Mouse (Mus musculus): ENCODE data around the gene Ngfr.

The Ngfr gene

GRCm38 (mm10) chr11:95595438-95596149 lies 8.1 kb upstream of the Ngfr start:
- no peak for DNase-seq (ENCODE audit: inconsistent ontology term)

- no peak for DNase-seq (ENCODE audit: inconsistent ontology term)
Observed at GRCm38 (mm10) chr11:95594686-95595212, 7.2 kb upstream of the Ngfr start.

DNA sequence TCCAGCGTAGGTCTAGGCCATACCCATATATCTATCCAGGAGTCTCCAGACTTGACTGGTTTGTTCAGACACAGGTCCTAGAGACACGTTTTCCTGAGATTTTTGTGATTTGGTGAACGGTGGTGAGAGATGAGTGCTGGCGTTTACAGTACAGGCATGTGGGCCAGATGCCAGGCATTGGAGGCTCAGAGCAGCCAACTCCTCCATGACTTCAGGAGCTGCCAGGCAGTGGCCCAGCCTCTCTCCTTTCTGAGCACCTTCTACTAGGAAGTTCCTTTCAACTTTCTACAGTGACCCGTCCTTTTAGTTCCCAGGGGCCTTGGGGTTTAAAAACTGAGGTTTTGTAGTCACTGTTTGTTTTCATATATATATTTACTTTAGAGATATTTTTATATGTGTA lies 6.0 kb upstream of the Ngfr start:
- DNase-seq (ENCODE audit: inconsistent ontology term), result no peak

DNA sequence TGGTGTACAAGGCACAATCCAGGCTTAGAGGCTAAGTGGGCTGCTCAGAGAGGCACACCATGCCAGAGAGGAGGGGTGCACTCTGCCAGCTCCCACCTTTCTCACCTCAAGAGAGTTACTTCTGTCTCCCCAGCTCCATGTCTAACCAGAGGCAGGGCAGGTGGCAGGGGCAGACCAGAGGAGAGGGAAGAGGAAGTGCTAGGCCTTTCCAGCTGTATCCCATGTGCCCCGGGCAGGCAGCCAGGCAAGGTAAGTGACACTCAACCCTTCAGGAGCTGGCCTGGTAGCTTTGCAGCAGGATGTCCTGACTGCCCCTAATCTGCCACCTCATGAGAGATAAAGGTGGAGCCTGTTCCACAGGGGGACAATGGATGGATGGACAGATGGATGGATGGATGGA lies 5.2 kb upstream of the Ngfr start:
- DNase-seq (ENCODE audit: inconsistent ontology term), result no peak

GRCm38 (mm10) chr11:95589195-95589594 lies 1.7 kb upstream of the Ngfr start:
- DNase-seq (ENCODE audit: inconsistent ontology term), result no peak

DNA sequence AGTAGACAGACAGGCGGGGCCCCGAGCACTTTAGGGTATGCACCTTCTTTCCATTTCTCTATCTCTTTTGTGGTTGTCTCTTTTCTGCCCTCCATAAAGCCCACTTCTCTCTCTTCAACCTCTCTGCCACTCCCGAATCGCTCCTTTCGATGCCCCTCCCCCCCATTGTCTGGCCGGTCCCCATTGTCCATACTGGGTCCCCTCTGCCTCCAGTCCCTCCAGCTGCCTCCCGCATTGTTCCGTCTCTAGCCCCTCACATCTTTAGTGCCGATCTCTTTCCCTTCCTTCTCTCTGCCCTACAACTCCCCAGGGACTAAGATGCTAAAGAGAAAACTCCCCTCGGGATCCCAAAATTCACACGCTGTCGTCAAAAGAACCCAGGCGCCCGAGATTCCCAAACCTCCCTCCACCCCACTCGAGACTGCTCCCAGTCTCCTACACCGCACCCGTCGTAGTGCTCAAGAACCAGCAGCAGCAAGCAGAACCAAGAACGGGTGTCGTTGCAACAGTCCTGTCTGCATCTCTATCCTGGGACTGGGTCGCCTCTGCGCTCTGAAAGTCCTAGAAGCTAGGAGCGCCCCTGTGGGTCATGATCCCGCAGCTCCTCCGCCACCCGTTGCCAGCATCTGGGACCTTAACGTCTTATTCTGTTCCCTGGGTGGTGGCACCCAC lies 648 bp downstream of the Ngfr start:
- peak; percentile 25 for DNase-seq (ENCODE audit: inconsistent ontology term)

DNA sequence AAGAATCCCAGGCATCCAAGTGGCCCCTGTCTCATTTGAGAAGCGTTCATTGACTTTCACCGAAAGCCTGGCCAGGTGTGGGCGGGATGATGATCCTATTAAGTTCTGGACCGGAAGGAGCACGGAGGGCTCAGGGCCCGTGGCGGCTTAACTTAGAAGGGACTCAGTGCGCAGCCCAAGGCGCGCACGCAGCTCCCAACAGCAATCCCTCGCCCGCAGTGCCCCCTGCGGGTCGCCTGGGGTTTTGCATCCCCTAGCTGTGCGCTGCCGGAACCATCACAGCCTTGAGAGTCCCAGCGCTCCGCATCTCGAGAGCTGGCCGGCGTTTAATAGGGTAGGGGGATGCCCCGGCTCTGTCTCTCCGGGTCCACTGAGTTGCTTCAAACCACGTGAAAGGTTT lies 1.4 kb downstream of the Ngfr start:
- DNase-seq (ENCODE audit: inconsistent ontology term), result peak; percentile 89

DNA sequence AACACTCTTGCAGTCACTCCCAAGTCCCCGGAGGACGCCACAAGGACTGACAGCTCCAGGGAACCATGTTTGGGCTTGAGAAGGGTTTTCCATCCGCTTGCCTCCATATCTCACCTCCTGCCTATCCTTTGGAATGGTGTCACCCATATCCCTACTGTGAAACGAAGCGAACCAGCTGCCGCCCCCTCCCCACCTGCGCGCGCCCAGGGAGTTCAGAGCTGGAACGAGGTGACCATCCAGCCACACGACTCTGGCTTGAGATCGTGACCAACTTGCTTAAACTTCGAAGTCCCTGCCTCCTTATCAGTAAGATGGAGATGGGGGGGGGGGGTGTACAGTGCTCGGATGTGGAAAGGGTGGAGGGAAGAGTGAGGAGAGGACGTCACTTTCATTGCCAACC lies 1.9 kb downstream of the Ngfr start:
- DNase-seq (ENCODE audit: inconsistent ontology term), result no peak

GRCm38 (mm10) chr11:95585281-95585680 lies 2.3 kb downstream of the Ngfr start:
- peak; percentile 52 for DNase-seq (ENCODE audit: inconsistent ontology term)

GRCm38 (mm10) chr11:95584651-95585050 lies 2.9 kb downstream of the Ngfr start:
- DNase-seq (ENCODE audit: inconsistent ontology term), result no peak

GRCm38 (mm10) chr11:95583396-95583795 lies 4.1 kb downstream of the Ngfr start:
- no peak for DNase-seq (ENCODE audit: inconsistent ontology term)

GRCm38 (mm10) chr11:95582193-95582592 lies 5.3 kb downstream of the Ngfr start:
- DNase-seq (ENCODE audit: inconsistent ontology term), result no peak

DNA sequence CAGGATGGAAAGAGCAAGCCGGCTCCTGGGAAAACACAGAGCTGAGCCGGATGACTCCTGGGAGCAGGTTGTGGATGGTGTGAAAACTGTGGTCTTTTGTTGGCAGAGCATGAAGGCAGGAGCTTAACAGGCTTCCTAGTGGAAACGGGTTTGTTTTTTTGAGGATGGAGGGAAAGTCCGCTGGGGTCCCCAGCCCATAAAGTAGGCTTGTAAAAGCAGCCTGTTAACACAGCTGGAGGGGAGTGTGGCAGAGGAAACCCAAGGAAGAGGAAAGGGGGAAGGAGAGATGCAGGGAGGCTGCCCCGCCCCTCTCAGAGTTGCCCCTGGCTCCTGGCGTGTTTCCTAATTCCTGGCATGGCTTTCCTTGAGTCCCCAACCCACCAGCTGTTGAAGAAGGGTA lies 8.1 kb downstream of the Ngfr start:
- no peak for DNase-seq (ENCODE audit: inconsistent ontology term)

DNA sequence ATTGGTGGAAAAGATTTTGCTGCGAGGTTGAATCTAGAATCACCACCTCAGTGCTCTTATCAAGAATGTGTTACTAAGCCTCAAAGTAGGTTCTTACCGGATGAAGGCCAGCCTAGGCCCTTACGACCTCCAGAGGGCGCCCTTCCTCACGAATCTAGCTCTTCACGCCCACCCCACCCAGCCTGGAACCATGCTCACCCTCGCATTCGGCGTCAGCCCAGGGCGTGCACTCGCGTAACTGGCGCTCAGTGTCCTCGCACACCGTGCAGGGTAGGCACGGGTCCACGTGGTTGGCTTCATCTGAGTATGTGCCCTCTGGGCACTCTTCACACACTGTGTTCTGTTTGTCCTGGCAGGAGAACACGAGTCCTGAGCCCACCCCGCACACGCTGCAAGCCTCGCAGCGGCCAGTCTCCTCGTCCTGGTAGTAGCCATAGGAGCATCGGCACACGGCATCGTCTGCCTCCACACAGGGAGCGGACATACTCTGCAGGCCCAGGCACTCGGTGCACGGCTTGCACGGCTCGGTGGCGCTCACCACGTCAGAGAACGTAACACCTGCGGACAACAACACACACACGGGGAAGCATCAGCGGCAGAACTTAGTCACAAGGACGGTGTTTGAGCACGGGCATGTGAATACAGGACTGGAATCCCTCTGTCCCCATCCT lies 9.6 kb downstream of the Ngfr start:
- peak; percentile 31 for DNase-seq (ENCODE audit: inconsistent ontology term)

DNA sequence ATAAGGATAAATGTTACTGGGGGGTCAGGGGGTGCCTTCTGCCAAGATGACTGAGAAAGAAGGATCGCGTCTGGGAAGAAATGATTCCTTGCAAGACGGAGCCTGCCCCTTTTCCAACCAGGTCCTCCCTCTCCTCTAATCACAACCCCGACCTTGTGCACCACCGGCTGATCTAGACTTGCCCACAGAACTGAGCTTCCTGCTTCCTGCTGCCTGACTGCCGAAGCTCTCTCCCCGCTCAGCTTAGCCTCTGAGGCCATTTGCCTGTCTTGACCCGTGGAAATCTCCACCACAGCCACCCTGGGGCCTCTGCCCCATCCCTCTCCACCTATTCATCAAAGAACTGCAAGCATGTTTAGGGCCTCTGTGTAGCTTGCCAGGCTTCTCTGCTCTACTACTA lies 11.2 kb downstream of the Ngfr start:
- DNase-seq (ENCODE audit: inconsistent ontology term), result no peak

DNA sequence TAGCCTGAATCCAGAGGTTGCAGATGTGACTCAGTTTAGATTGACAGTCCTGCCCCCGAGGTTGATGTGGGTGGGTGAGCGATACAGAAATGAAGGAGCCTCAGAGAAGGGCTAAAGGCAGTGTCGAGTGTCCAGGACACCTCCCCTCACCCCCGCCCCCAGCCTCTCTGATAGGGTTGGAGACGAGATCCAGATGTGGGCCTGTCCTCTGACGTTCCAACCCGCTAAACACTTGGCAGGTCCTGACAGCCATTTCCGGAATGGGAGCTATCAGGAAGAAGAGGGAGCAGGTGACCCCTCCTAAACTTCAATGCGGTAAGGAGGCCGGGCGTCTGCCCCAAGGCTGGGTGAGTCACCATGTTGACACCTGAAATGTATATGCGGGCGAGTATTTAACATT lies 11.7 kb downstream of the Ngfr start:
- no peak for DNase-seq (ENCODE audit: inconsistent ontology term)

GRCm38 (mm10) chr11:95574786-95575334 lies 12.7 kb downstream of the Ngfr start:
- peak; percentile 31 for DNase-seq (ENCODE audit: inconsistent ontology term)

DNA sequence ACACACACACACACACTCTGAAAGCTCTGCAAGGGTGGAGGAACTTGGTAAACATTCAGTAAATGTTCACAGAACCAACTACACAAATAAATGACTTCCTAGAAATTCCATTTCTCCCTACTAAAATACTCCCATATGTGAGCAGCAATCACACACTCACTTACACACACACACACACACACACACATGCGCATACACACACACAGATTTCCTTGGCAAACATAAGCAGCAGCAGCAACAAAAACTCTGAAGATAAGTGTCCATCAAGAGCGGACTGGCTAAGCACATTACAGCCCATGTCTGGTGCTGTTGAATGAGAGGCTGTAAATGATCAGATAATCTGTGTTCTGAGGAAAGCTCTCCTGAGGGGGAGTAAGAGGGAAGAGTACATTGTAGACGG lies 15.3 kb downstream of the Ngfr start:
- DNase-seq (ENCODE audit: inconsistent ontology term), result no peak

DNA sequence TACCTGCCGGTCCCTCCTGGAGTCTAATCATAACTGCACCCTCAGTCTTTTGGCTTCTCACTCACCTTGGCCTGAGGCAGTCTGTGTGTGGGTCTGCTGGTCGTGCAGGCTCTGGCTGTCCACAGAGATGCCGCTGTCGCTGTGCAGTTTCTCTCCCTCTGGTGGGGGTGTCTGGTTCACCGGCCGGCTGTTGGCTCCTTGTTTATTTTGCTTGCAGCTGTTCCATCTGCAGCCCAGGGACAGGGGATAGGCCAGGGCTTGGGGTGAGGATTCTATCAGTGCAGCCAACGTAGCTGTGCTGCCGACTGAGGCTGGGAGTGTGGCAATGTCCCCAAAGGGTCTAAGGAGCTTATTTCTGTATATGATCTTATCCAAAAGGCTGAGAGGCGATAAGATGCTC lies 15.8 kb downstream of the Ngfr start:
- DNase-seq (ENCODE audit: inconsistent ontology term), result peak; percentile 17

GRCm38 (mm10) chr11:95570827-95571619 lies 16.5 kb downstream of the Ngfr start:
- peak; percentile 67 for DNase-seq (ENCODE audit: inconsistent ontology term)

DNA sequence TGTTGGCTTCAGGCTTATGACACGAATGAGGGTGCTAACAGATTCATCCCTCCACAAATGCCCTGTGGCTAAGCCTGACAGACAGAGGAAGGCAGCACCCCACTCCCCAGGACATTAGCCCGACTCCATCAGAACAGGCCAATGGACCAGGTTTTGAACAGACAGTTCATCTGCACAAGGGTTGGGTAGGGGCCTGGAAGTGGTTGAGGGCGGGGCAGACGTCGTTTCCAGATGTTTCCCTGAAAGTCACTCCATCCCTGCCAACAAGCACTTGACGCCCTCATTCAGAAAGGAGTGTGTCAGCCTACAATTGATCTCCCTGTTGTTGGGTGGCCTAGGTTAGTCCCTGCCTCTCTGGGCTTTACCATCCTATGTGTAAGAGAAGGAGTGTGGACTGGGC lies 17.6 kb downstream of the Ngfr start:
- DNase-seq (ENCODE audit: inconsistent ontology term), result no peak
